Mouse (Mus musculus): ENCODE measurements at regions not wholly inside any gene's neighbourhood (a gene's known extent, or its start where the extent isn't known, plus 50 kb on each side); places are given as distances from the start of the nearest gene placed in this dataset.

- H3K4me2 ChIP-seq (ENCODE audit: low read depth, low read length): no peak overlapping the region
- 36% methylated on average over 7 of the region's 7 CpGs for WGBS (ENCODE audit: insufficient replicate concordance)
- no peaks in the 10 kb centered on the region for H3K4me1 ChIP-seq (ENCODE audit: control insufficient read depth, low read depth, low read length)
- H3K9me3 ChIP-seq (replicated peaks; ENCODE audit: control insufficient read depth, low read length): no peaks in the 10 kb centered on the region
- H3K4me3 ChIP-seq (ENCODE audit: low read depth, low read length): no peak overlapping the region
- no peaks in the 10 kb centered on the region for H3K36me3 ChIP-seq (ENCODE audit: control insufficient read depth, insufficient read depth)
- H3K27me3 ChIP-seq (ENCODE audit: control insufficient read depth, insufficient read depth, low read depth, low read length): no peaks in the 10 kb centered on the region
- ATAC-seq (ENCODE audit: low read depth): no peak
- no peak overlapping the region for H3K27ac ChIP-seq (ENCODE audit: low read length)
- no peak overlapping the region for H3K9ac ChIP-seq (ENCODE audit: low read depth, low read length)
These were observed 79.9 kb upstream of the A430005L14Rik start for GRCm38 (mm10) chr4:153876954-153877642.

GRCm38 (mm10) chr4:153883057-153883456, 74.0 kb upstream of the A430005L14Rik start:
- H3K36me3 ChIP-seq (ENCODE audit: control insufficient read depth, insufficient read depth): no peaks in the 10 kb centered on the region
- H3K4me2 ChIP-seq (ENCODE audit: low read depth, low read length): no peak overlapping the region
- 20% methylated on average over 3 of the region's 3 CpGs for WGBS (ENCODE audit: insufficient replicate concordance)
- H3K9me3 ChIP-seq (replicated peaks; ENCODE audit: control insufficient read depth, low read length): no peaks in the 10 kb centered on the region
- no peak overlapping the region for H3K4me3 ChIP-seq (ENCODE audit: low read depth, low read length)
- no peak overlapping the region for H3K27ac ChIP-seq (ENCODE audit: low read length)
- H3K27me3 ChIP-seq (ENCODE audit: control insufficient read depth, insufficient read depth, low read depth, low read length): no peaks in the 10 kb centered on the region
- ATAC-seq (ENCODE audit: low read depth): no peak
- no peak overlapping the region for H3K9ac ChIP-seq (ENCODE audit: low read depth, low read length)
- H3K4me1 ChIP-seq (ENCODE audit: control insufficient read depth, low read depth, low read length): no peaks in the 10 kb centered on the region

DNA sequence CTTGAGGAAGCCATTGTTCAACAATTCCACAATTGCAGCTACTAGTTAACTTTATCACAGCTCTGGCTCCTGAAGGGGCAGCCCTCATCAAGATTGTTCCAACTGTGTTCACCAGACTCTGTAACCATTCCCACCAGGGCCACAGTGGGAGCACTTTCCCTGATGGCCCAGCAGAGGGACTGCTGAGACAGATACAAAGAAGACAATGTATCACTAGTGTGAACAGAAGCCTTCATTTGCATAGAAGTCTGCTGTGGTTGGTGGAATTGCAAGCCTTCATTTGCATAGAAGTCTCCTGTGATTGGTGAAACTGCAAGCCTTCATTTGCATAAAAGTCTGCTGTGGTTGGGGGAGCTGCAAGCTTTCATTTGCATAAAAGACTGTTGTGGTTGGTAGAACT, 73.0 kb upstream of the A430005L14Rik start:
- Histone ChIP-seq H3K36me3 (ENCODE audit: control insufficient read depth, insufficient read depth) (no peaks in the 10 kb centered on the region), H3K4me2 (ENCODE audit: low read depth, low read length) (no peak overlapping the region), H3K27me3 (ENCODE audit: control insufficient read depth, insufficient read depth, low read depth, low read length) (no peaks in the 10 kb centered on the region), H3K4me1 (ENCODE audit: control insufficient read depth, low read depth, low read length) (no peaks in the 10 kb centered on the region), H3K4me3 (ENCODE audit: low read depth, low read length) (no peak overlapping the region), H3K27ac (ENCODE audit: low read length) (no peak overlapping the region), H3K9me3 (replicated peaks; ENCODE audit: control insufficient read depth, low read length) (no peaks in the 10 kb centered on the region), H3K9ac (ENCODE audit: low read depth, low read length) (no peak overlapping the region)
- ATAC-seq (ENCODE audit: low read depth): no peak

- H3K27ac ChIP-seq (ENCODE audit: low read length): no peak overlapping the region
- H3K4me2 ChIP-seq (ENCODE audit: low read depth, low read length): no peak overlapping the region
- 53% methylated on average over 6 of the region's 6 CpGs for WGBS (ENCODE audit: insufficient replicate concordance)
- H3K36me3 ChIP-seq (ENCODE audit: control insufficient read depth, insufficient read depth): no peaks in the 10 kb centered on the region
- H3K9me3 ChIP-seq (replicated peaks; ENCODE audit: control insufficient read depth, low read length): no peaks in the 10 kb centered on the region
- no peak overlapping the region for H3K4me3 ChIP-seq (ENCODE audit: low read depth, low read length)
- ATAC-seq (ENCODE audit: low read depth): no peak
- H3K9ac ChIP-seq (ENCODE audit: low read depth, low read length): no peak overlapping the region
- H3K4me1 ChIP-seq (ENCODE audit: control insufficient read depth, low read depth, low read length): no peaks in the 10 kb centered on the region
- no peaks in the 10 kb centered on the region for H3K27me3 ChIP-seq (ENCODE audit: control insufficient read depth, insufficient read depth, low read depth, low read length)
These were observed 71.2 kb upstream of the A430005L14Rik start for GRCm38 (mm10) chr4:153885836-153886235.

- no peak overlapping the region for H3K9ac ChIP-seq (ENCODE audit: low read depth, low read length)
- H3K4me3 ChIP-seq (ENCODE audit: low read depth, low read length): no peak overlapping the region
- no peak overlapping the region for H3K27ac ChIP-seq (ENCODE audit: low read length)
- no peaks in the 10 kb centered on the region for H3K9me3 ChIP-seq (replicated peaks; ENCODE audit: control insufficient read depth, low read length)
- H3K27me3 ChIP-seq (ENCODE audit: control insufficient read depth, insufficient read depth, low read depth, low read length): no peaks in the 10 kb centered on the region
- no peak overlapping the region for H3K4me2 ChIP-seq (ENCODE audit: low read depth, low read length)
- ATAC-seq (ENCODE audit: low read depth): no peak
- no peaks in the 10 kb centered on the region for H3K36me3 ChIP-seq (ENCODE audit: control insufficient read depth, insufficient read depth)
- no peaks in the 10 kb centered on the region for H3K4me1 ChIP-seq (ENCODE audit: control insufficient read depth, low read depth, low read length)
- 70% methylated on average over 9 of the region's 9 CpGs for WGBS (ENCODE audit: insufficient replicate concordance)
These were observed 66.9 kb upstream of the A430005L14Rik start for GRCm38 (mm10) chr4:153890130-153890529.

DNA sequence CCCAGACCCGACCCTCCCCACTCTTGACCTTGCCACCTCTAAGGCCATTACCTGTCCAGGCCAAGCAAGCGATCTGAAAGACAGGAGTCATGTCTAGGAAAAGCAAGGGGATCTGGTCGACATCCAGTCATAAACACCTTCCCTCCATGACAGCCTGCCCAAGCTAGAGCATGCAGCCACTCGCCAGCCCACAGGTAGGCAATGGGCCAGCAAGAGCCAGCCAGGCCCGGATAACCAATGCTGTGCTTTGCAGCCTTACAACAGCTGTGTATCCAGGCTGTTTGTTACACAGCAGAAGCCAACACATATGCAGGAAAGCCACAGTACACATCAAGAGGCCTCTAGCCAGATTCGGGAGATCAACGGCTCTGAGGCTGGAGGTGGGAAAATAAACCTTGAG, 57.3 kb upstream of the A430005L14Rik start:
- ATAC-seq (ENCODE audit: low read depth): no peak
- no peaks in the 10 kb centered on the region for H3K36me3 ChIP-seq (ENCODE audit: control insufficient read depth, insufficient read depth)
- H3K4me1 ChIP-seq (ENCODE audit: control insufficient read depth, low read depth, low read length): no peaks in the 10 kb centered on the region
- H3K4me3 ChIP-seq (ENCODE audit: low read depth, low read length): no peak overlapping the region
- no peak overlapping the region for H3K9ac ChIP-seq (ENCODE audit: low read depth, low read length)
- H3K9me3 ChIP-seq (replicated peaks; ENCODE audit: control insufficient read depth, low read length): no peaks in the 10 kb centered on the region
- no peak overlapping the region for H3K4me2 ChIP-seq (ENCODE audit: low read depth, low read length)
- no peaks in the 10 kb centered on the region for H3K27me3 ChIP-seq (ENCODE audit: control insufficient read depth, insufficient read depth, low read depth, low read length)
- H3K27ac ChIP-seq (ENCODE audit: low read length): no peak overlapping the region
- 50% methylated on average over 7 of the region's 7 CpGs for WGBS (ENCODE audit: insufficient replicate concordance)

- Histone ChIP-seq H3K27ac (ENCODE audit: low read length) (no peak overlapping the region), H3K27me3 (ENCODE audit: control insufficient read depth, insufficient read depth, low read depth, low read length) (no peaks in the 10 kb centered on the region), H3K9ac (ENCODE audit: low read depth, low read length) (no peak overlapping the region), H3K4me3 (ENCODE audit: low read depth, low read length) (no peak overlapping the region), H3K36me3 (ENCODE audit: control insufficient read depth, insufficient read depth) (no peaks in the 10 kb centered on the region), H3K9me3 (replicated peaks; ENCODE audit: control insufficient read depth, low read length) (no peaks in the 10 kb centered on the region), H3K4me1 (ENCODE audit: control insufficient read depth, low read depth, low read length) (no peaks in the 10 kb centered on the region), H3K4me2 (ENCODE audit: low read depth, low read length) (no peak overlapping the region)
- WGBS (ENCODE audit: insufficient replicate concordance): 71% methylated on average over 9 of the region's 9 CpGs
- no peak for ATAC-seq (ENCODE audit: low read depth)
These were observed 52.0 kb upstream of the A430005L14Rik start for GRCm38 (mm10) chr4:153905076-153905475.

DNA sequence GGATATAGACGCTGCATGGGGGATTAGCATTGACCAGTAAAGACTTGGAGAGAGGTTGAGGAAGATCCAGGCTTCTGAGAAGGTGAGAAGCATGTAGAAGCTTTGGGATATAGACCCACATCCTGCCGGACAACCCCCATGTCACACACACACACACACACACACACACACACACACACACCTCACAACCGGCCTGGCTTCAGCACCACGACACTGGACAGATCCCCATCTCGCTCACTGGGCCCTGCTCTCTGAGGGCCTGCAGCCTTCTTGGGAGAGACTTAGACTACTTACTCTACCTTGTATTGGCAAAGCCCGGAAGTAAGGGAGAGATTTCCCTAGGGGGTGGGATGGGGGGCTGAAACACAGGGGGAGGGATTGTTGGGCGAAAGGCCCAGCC, 51.5 kb upstream of the A430005L14Rik start:
- Histone ChIP-seq H3K36me3 (ENCODE audit: control insufficient read depth, insufficient read depth) (no peaks in the 10 kb centered on the region), H3K4me2 (ENCODE audit: low read depth, low read length) (no peak overlapping the region), H3K9me3 (replicated peaks; ENCODE audit: control insufficient read depth, low read length) (no peaks in the 10 kb centered on the region), H3K9ac (ENCODE audit: low read depth, low read length) (no peak overlapping the region), H3K27ac (ENCODE audit: low read length) (no peak overlapping the region), H3K4me3 (ENCODE audit: low read depth, low read length) (no peak overlapping the region), H3K4me1 (ENCODE audit: control insufficient read depth, low read depth, low read length) (no peaks in the 10 kb centered on the region), H3K27me3 (ENCODE audit: control insufficient read depth, insufficient read depth, low read depth, low read length) (no peaks in the 10 kb centered on the region)
- WGBS (ENCODE audit: insufficient replicate concordance): 25% methylated on average over 7 of the region's 7 CpGs
- ATAC-seq (ENCODE audit: low read depth): no peak

Data from liver, embryonic 16.5 days (tissue).